Mouse (Mus musculus): ENCODE results near the gene Endod1.

The Endod1 gene

DNA sequence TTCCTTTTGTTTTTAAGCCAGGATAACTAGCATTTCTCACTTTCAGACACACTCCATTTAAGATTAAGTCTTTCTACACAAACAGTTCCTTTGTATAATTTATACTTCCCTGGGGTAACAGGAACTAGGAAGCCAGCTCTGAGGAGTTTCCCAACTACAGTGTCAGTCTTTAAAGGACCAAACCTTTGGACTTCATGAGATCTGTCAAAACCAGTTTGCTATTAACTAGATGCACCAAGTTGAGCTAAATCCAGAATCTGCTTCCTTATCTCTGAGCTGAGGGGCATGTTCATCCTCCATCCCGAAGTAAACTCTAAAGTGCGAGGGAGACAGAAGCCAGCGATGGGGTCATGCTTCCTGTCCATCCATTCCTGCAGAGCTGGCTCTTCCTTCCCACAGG, 74.0 kb downstream of the Endod1 start:
- DNase-seq = no peak

- DNase-seq = no peak
Observed at GRCm38 (mm10) chr9:14304262-14304968, 76.9 kb downstream of the Endod1 start.

All from thymus, postnatal 14 days (tissue).